Mouse (Mus musculus) forebrain, embryonic 11.5 days (tissue): ENCODE data around the gene Trak1. TPM values are rescaled to one million over a fixed set of nuclear protein-coding genes. Genes with fewer than 3 reads are reported as not detected.

Experiments
- ATAC-seq: fragments of 200-750 bp; cut with Nextera tagmentation; replicated peaks from 2 replicates; pipeline ENCODE4 v1.8.0; 2017; ENCODE audit warnings: moderate TSS enrichment; ENCODE audit not compliant: low FRiP score
- DNase-seq: peaks from one replicate; pipeline ENCODE4 v3.0.0-alpha.2; 2017; ENCODE audit warnings: low spot score
- H3K27ac ChIP-seq: fragments of 300-500 bp; sonication (generic); 2 replicates; pipeline ENCODE4 v1.5.1; 2014; ENCODE audit warnings: low read depth, low read length
- H3K27me3 ChIP-seq: fragments of 300-500 bp; sonication (generic); 2 replicates; pipeline ENCODE4 v1.6.1; 2014; ENCODE audit warnings: mild to moderate bottlenecking, low read length, mixed read lengths; ENCODE audit not compliant: control insufficient read depth, insufficient read depth
- H3K36me3 ChIP-seq: fragments of 300-500 bp; sonication (generic); 2 replicates; pipeline ENCODE4 v1.6.1; 2014; ENCODE audit warnings: mild to moderate bottlenecking, low read length, moderate library complexity, mixed read lengths; ENCODE audit not compliant: control insufficient read depth, insufficient read depth
- H3K4me1 ChIP-seq: fragments of 300-500 bp; sonication (generic); replicated peaks from 2 replicates; pipeline ENCODE4 v1.6.1; 2014; ENCODE audit warnings: low read length, mixed read lengths; ENCODE audit not compliant: control insufficient read depth, insufficient read depth
- H3K4me2 ChIP-seq: fragments of 300-500 bp; sonication (generic); 2 replicates; pipeline ENCODE4 v1.6.1; 2014; ENCODE audit warnings: low read depth, mild to moderate bottlenecking, low read length, moderate library complexity, mixed read lengths; ENCODE audit not compliant: severe bottlenecking
- H3K4me3 ChIP-seq: fragments of 300-500 bp; sonication (generic); 2 replicates; pipeline ENCODE4 v1.5.1; 2014; ENCODE audit warnings: low read depth, low read length
- H3K9ac ChIP-seq: fragments of 300-500 bp; sonication (generic); 2 replicates; pipeline ENCODE4 v1.6.1; 2014; ENCODE audit warnings: low read length
- H3K9me3 ChIP-seq: fragments of 300-500 bp; sonication (generic); 2 replicates; pipeline ENCODE4 v1.6.1; 2016; ENCODE audit warnings: low read length, mixed read lengths; ENCODE audit not compliant: control insufficient read depth
- WGBS: fragments of 180-500 bp; shearing (Covaris S2); extraction: QIAGEN DNeasy Blood & Tissue Kit; methylation state at CpG from one replicate; pipeline ENCODE4 v1.1.7; 2014; 5-methylcytosine and 5-hydroxymethylcytosine counted together
- polyA plus RNA-seq: library from polyadenylated mRNA; unstranded; fragments of >200 nt; fragmentation: Nextera tagmentation; extraction: Ambion mirVana; gene quantifications from 2 replicates; pipeline ENCODE4 v1.2.1, GENCODE M21; 2014

The Trak1 gene
- polyA plus RNA-seq, 1 experiment from 2014 or later, result 33.5 TPM

GRCm38 (mm10) chr9:121469711-121470110 is 172.4 kb downstream of the Trak1 start:
- ATAC-seq (no peak), DNase-seq (no peak)
- Histone ChIP-seq H3K9ac (no peak overlapping the region), H3K27ac (no peak overlapping the region), H3K36me3 (no peaks in the 10 kb centered on the region; the same call in 1 of the 2 replicates), H3K4me1 (no peaks in the 10 kb centered on the region), H3K4me2 (no peak overlapping the region), H3K4me3 (no peak overlapping the region), H3K9me3 (no peaks in the 10 kb centered on the region), H3K27me3 (no peaks in the 10 kb centered on the region)
- 82% methylated on average over 6 of the region's 6 CpGs for WGBS

GRCm38 (mm10) chr9:121474771-121475170 is 177.5 kb downstream of the Trak1 start:
- 78% methylated on average over 5 of the region's 5 CpGs for WGBS
- Histone ChIP-seq H3K4me3 (no peak overlapping the region), H3K27me3 (no peaks in the 10 kb centered on the region; the same call in 1 of the 2 replicates), H3K9me3 (no peaks in the 10 kb centered on the region), H3K4me1 (peaks cover 2% of the 10 kb centered on the region; the same call in 1 of the 2 replicates), H3K27ac (no peak overlapping the region), H3K36me3 (no peaks in the 10 kb centered on the region; the same call in 1 of the 2 replicates), H3K4me2 (no peak overlapping the region), H3K9ac (no peak overlapping the region)
- DNase-seq (no peak), ATAC-seq (no peak)

- Histone ChIP-seq H3K36me3 (no peaks in the 10 kb centered on the region; the same call in 1 of the 2 replicates), H3K27ac (no peak overlapping the region), H3K4me3 (no peak overlapping the region), H3K4me2 (no peak overlapping the region), H3K9ac (no peak overlapping the region), H3K4me1 (peaks cover 2% of the 10 kb centered on the region; the same call in 1 of the 2 replicates), H3K27me3 (no peaks in the 10 kb centered on the region; the same call in 1 of the 2 replicates), H3K9me3 (no peaks in the 10 kb centered on the region)
- ATAC-seq (no peak), DNase-seq (no peak)
- 84% methylated on average over 16 of the region's 16 CpGs for WGBS
Measured at GRCm38 (mm10) chr9:121475488-121476452, 178.5 kb downstream of the Trak1 start.

GRCm38 (mm10) chr9:121477305-121477911 is 180.1 kb downstream of the Trak1 start:
- no peak overlapping the region for H3K27ac ChIP-seq

GRCm38 (mm10) chr9:121479453-121479852 is 182.2 kb downstream of the Trak1 start:
- no peak overlapping the region for H3K9ac ChIP-seq
- H3K4me3 ChIP-seq, result no peak overlapping the region
- H3K27me3 ChIP-seq, result no peaks in the 10 kb centered on the region; the same call in 1 of the 2 replicates
- ATAC-seq (0 out of 2 replicates have a peak, but pooled peaks have one; percentile 48), DNase-seq (peak; percentile 82)
- H3K4me1 ChIP-seq, result peaks cover 2% of the 10 kb centered on the region; the same call in 1 of the 2 replicates
- H3K36me3 ChIP-seq, result no peaks in the 10 kb centered on the region
- no peaks in the 10 kb centered on the region for H3K9me3 ChIP-seq
- no peak overlapping the region for H3K27ac ChIP-seq
- H3K4me2 ChIP-seq, result no peak overlapping the region
- 20% methylated on average over 5 of the region's 5 CpGs for WGBS

More at GRCm38 (mm10) chr9:121477305-121477911, 180.1 kb downstream of the Trak1 start:
- 0 out of 2 replicates have a peak overlapping the region, but pooled peaks have one; percentile 12 for H3K9ac ChIP-seq
- DNase-seq, result peak; percentile 81
- WGBS, result 17% methylated on average over 15 of the region's 15 CpGs
- H3K27me3 ChIP-seq, result no peaks in the 10 kb centered on the region; the same call in 1 of the 2 replicates
- 0 out of 2 replicates have a peak overlapping the region, but pooled peaks have one; percentile 26 for H3K4me2 ChIP-seq
- no peaks in the 10 kb centered on the region for H3K9me3 ChIP-seq
- H3K4me1 ChIP-seq, result peaks cover 2% of the 10 kb centered on the region; the same call in 1 of the 2 replicates
- peak; percentile 66; the same call in 1 of the 2 replicates for ATAC-seq
- no peak overlapping the region for H3K4me3 ChIP-seq
- H3K36me3 ChIP-seq, result no peaks in the 10 kb centered on the region; the same call in 1 of the 2 replicates

GRCm38 (mm10) chr9:121487216-121487615 is 189.9 kb downstream of the Trak1 start:
- no peak for ATAC-seq
- H3K27me3 ChIP-seq, result no peaks in the 10 kb centered on the region
- no peak overlapping the region for H3K27ac ChIP-seq
- no peaks in the 10 kb centered on the region for H3K4me1 ChIP-seq
- no peak overlapping the region for H3K9ac ChIP-seq
- H3K4me2 ChIP-seq, result no peak overlapping the region
- 80% methylated on average over 7 of the region's 7 CpGs for WGBS
- no peak for DNase-seq
- no peaks in the 10 kb centered on the region for H3K9me3 ChIP-seq
- H3K4me3 ChIP-seq, result no peak overlapping the region
- no peaks in the 10 kb centered on the region for H3K36me3 ChIP-seq

GRCm38 (mm10) chr9:121491592-121492240 is 194.4 kb downstream of the Trak1 start:
- WGBS, result 64% methylated on average over 11 of the region's 11 CpGs
- ATAC-seq (0 out of 2 replicates have a peak, but pooled peaks have one; percentile 51), DNase-seq (no peak)
- Histone ChIP-seq H3K9me3 (no peaks in the 10 kb centered on the region), H3K4me3 (no peak overlapping the region), H3K9ac (no peak overlapping the region), H3K27me3 (peaks cover 39% of the 10 kb centered on the region), H3K4me2 (no peak overlapping the region), H3K4me1 (no peaks in the 10 kb centered on the region; the same call in 1 of the 2 replicates), H3K36me3 (no peaks in the 10 kb centered on the region), H3K27ac (no peak overlapping the region)
